Mouse (Mus musculus) embryo, embryonic 10.5 days (tissue): Measurements from ENCODE around the gene Mthfd2l.

Experiments used
- DNase-seq: peaks from one replicate; pipeline ENCODE4 v3.0.0-alpha.2; 2015; ENCODE audit warnings: low spot score

Mthfd2l gene

DNA sequence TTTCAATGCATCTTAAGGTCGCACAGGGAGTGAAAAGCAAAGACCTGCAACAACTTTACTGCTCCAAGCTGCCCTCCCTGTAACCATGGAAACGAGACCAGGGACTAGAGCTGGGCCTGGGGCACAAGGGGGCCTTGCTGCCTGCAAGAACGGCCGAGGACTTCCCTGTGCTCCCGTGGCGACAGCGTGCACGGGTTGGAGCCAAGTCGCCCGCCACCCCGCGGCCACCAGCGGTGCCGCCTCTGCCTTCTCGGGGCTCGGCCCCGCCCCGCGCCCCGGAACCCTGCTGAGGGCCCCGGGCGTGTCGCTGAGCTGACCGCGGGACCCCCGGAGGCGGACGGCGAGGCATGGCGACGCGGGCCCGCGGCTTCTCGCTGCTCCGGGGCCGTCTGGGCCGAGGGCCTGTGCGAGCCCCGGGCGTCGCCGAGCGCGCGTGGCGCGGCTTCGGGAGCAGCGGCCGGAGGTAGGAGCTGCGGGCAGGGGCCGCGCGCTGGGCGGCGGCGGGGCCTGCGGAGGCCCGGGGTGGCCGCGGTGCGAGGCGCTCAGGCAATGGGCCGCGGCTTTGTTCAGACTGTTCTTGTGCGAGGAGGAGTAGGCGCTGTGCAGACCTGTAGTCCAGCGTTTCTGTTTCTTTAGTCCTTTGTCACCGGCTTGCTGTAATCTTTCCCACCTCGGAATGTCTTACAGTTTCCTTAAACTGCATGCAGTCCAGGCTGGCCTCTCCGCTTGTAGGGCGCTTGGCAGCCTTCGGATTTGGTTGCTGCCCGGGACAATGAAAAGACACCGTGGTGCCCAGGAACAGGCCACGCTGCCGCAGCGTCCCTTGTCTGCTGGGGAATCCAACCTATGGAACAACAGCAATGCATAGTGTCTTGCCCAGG lies at the start of gene Mthfd2l:
TSS of gene Mthfd2l (plus strand) at position 147 of the 881 bp plus-strand sequence.
- peak; percentile 92 for DNase-seq

DNA sequence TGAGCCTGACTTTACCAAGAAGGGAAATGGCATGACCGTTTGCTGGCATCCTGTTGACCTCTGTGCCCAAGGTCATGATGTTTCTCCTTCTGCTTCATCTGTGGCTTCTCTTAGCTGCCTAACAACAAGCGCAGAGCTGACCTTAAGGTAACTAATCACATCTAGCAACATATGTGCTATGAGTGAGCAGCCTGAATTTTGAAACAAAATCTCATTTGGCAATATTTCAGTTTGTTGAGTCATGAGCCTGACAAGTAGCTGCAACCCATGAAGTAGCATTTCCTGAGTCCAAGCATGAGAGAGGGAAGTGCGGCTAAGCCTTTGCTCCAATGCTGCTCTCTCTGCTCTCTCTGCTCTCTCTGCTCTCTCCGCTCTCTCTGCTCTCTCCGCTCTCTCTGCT lies 49.2 kb upstream of the Mthfd2l start:
- no peak for DNase-seq

DNA sequence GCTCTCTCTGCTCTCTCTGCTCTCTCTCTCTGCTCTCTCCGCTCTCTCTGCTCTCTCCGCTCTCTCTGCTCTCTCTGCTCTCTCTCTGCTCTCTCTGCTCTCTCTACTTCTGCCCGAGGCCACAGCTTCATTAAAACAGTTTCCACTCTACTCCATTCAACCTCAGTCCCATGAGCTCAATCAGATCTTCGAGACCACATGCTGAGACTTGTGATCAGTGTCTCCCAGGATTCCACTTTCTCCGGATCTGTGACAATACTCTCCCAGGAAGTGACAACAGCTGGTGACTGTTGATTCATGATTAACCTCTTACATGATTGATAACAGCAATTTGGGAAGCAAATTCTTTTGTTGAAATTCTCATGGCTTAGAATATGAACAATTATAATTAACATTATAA lies 48.8 kb upstream of the Mthfd2l start:
- DNase-seq = no peak

DNA sequence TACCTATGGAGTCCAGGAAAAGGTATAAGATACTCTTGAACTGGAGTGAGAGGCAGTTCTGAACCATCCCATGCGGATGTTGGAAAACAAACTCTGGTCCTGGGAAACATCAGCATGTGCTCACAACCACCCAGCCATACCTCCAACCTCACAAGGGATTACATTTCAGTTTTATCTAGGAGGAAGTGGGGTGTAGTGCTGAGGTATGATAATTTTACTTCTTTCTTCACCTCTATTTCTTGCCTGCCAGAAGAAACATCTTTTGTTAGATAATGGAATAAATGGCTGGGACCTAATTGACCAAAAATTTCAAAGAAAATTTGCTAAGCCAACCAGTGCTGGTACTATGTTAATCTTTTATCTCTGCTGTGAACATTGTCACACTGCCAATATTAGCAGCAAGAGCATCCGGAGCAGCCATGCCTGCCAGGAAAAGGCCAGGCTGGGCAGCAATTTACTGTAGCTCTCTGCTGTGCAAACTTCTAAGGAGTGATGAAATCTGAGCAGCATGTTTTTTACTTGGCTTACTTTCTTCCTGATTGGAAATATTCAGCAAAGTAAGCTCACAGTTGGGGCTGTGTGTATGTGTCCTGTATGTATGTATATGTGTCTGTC lies 46.2 kb upstream of the Mthfd2l start:
- no peak for DNase-seq

DNA sequence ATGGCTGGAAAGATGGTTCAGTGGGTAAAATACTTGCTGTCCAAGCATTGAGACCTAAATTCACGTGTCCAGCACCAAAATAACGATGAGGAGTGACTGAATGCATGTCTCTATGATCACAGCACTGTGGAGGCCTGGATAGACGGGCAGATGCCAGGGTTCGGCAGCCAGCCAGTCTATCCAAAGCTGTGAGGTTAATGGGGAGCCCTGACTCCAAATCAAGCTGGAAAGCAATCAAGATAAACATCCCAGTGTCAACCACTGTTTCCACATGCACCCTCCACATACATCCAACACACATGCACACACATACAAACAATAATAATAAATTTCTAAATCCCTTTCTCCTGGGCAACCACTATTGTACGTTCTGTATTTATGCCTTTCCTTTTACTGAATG lies 42.3 kb upstream of the Mthfd2l start:
- no peak for DNase-seq

DNA sequence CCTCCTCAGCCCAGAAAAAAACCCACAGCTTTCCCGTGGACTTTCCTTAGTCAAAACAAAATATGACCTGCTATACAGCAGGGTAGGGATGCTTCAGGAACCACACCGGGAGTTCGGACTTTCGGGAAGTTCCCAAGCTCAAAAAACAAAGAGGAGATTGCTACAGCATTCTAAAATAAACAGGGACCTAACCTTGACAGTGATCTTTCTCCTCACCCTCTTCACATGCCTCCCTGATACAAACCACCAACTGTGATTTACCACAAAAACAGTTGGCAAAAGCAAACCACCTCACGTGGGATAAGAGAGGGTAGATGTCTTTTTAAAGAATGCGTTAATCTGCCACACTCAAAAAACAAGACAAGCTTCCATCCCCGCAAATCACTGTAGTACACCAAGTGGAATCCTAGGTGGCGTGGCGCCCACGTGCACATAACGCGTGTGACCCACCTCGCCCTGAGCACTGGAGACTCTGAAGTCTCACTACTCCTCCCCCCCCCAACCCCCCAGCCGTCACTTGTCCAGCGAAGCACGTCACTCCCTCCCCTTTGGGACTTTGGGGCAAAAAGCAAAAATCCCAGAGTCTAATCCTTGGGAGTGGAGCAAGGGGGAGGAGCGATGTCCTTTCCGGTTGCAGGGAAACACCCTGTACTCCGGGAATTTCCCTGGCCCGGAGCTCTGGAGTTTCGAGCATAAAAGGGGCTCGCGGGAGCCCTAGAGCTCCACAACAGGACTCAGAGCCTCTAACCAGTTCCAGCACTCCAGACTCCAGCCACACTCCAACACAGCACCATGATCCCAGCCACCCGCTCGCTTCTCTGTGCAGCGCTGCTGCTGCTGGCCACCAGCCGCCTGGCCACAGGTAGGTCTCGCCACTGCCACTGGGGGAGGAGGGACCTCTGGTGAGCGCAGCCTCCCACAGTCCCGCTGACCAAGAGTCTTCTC lies 40.1 kb upstream of the Mthfd2l start, which contains the start of gene Cxcl1:
TSS of gene Cxcl1 (plus strand) at position 723 of the 945 bp plus-strand sequence.
- DNase-seq = peak; percentile 71

DNA sequence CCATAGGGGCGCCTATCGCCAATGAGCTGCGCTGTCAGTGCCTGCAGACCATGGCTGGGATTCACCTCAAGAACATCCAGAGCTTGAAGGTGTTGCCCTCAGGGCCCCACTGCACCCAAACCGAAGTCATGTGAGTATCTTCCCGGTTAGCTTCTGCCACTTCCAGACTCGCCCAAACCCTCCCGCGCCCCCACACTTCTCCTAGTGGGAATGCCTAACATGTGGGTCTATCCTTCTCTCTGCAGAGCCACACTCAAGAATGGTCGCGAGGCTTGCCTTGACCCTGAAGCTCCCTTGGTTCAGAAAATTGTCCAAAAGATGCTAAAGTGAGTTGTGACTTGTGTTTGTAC lies 39.5 kb upstream of the Mthfd2l start:
- no peak for DNase-seq

DNA sequence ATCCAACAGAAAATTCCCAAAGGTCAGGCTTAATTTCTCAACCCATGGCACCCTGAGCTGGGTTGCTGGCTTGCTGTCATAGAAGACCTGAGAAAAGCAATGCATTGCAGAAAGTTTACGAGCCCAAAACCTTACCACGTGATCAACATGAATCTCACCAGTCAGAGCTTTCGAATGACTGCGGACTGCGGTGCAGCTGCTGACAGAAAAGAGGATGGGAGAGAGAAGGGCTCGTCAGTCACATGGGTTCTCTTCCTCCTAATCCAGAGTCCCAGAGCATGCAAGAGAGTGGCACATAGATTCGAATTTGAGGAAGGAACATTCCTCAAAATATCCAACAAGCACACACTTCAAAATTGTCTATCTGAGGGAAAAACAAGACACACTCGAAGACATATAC lies 36.7 kb upstream of the Mthfd2l start:
- DNase-seq = no peak

DNA sequence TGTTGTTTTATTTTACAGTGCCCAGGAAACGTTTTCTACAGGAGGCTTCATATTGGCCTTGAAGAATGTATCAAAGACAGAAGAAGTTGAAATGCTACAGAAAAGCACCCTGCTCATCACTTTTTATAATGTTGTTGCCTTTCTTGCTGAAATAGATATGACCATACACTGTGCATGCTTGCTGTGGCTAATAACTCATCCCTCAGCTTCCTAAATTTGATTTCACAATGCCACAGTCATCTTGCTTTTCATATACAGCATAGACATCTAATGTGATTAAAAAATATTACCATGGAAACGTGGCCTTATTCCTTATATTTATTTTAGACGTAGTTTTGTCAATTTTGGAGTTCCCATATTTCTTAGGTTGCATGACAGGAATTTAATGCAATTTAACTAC lies 33.5 kb upstream of the Mthfd2l start:
- no peak for DNase-seq

DNA sequence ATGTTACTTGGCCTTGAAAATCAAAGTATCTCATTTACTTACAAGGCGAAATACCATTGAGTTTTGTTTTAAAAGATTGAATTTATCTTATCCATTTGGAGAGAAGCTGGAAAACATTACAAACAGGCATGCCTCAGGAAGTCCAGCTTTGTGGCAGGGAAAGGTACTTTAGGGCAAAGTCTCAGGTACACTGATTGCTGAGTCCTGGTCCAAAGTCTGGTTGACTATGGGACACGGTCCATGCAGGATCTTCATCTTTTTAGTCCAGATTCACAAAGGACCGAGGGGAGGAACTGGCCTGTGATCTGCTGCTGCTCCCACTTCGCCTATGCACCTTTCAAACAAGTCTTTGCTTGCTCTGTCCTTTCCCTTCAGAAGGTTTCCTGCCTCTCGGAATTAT lies 31.6 kb upstream of the Mthfd2l start:
- DNase-seq = no peak

DNA sequence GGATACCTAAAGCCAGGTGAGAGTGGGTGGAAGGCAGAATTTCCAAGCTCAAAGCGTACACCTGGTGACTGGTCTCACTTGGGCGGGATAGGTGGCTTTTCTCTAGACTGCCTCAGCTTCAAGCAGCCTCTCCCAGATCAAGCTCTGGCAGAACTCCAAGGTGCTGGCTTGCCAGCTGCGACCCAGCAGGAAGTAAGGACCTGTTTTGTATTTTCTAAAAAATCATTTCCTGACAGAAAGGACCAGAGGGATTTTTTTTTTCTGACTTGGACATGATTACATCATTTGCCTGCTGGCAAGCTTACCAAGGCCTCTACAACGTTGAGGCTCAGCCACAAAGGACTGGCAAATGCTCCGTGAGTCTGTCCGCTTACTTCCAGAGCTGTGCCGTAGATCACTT lies 30.8 kb upstream of the Mthfd2l start:
- no peak for DNase-seq

DNA sequence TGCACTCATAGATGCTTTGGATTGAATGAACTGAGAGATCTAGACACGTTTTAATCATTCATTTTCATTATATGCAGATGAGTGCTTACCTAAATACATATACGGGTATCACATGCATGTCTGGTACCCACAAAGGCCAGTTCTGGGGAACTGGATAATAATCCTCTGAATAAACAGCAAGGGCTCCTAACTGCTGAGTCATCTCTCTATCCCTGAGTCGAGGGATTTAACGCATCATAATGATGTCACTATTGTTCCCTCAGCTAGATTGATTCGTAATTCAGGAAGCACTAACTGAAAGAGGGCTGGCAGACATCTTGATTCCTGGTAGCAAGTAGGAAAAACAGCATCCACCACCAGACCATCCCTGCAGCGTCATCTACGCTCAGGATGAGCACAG lies 30.2 kb upstream of the Mthfd2l start:
- DNase-seq = no peak

DNA sequence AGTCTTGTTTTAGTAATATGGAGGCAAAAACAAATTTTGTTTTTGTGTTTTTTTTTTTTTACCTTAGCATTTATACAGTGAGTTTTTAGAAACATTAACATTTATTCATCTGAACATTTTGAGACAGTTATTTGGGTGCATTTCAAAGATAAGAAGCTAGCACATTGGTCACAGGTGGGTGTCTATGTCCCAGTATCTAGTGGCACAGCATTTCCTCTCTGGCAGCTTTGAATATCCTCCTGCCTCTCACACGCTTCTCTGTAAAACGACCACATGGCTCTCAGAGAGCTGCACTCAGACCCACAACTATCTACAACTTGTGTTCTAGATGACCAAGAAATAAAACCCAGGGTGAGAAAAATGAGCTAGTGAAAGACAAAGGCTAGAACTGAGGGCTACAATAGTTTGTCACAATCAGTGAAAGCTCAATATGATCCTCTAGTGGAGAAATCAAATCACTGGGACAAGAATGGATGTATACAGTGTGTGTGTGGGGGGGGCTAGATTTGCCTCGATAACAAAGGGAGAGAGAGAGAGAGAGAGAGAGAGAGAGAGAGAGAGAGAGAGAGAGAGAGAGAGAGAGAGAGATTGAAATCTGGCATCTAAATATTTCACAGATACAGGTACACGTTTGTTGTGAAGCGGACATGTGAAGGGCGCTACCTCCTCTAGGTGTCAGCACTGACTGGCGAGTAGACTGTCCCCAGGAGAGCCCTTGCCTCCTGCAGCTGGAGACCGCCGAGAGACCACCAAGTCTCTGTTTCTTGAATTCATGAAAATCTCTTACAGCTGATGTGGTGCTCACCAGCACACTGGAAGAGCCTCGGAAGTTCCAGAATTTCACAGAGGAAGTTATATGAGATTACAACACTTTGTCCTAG lies 28.3 kb upstream of the Mthfd2l start:
- DNase-seq = peak; percentile 58

DNA sequence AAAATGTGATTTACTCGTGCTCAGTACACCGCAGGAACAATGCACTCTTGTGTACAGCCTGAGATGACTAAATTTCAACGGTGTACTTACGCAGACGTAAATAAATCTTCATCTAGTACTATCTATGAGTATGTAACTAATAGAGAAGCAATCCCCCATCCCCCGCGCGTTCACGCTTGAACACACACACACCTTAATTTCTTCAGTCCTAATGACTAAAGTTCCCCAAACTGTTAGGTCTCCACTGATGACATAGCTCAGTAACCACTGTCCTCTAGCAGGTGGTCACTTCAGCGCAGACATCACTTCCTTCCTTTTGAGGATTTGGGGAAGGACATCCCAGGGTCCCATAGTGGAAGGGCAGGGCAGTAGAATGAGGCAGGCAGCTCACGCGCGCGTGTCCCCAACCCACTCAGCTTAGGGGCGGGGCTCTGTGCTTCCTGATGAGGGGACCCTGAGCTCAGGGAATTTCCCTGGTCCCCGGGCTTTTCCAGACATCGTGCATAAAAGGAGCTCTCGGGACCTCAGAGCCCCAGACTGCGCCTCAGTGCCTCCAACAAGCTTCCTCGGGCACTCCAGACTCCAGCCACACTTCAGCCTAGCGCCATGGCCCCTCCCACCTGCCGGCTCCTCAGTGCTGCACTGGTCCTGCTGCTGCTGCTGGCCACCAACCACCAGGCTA lies 27.4 kb upstream of the Mthfd2l start, which contains the start of gene Cxcl2:
TSS of gene Cxcl2 (plus strand) at position 533 of the 682 bp plus-strand sequence.
- peak; percentile 16 for DNase-seq

DNA sequence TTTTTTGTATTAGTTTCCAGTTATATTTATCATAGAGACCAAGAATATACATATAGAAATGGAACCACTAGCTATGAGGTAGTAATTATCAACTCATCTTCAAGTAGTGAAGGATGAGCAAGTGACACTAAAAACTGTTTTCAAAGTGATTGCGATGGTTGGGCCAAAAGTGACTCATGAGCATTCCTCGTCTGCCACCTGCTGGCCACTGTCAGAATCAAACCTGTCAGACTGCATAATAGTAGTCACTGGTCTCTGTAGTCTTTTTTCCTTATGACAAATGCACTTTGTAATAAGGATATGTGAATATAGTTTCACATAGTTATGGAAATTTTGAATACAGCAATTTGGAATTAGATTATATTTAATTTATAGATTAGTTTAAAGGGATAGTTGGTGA lies 21.9 kb upstream of the Mthfd2l start:
- peak; percentile 88 for DNase-seq

DNA sequence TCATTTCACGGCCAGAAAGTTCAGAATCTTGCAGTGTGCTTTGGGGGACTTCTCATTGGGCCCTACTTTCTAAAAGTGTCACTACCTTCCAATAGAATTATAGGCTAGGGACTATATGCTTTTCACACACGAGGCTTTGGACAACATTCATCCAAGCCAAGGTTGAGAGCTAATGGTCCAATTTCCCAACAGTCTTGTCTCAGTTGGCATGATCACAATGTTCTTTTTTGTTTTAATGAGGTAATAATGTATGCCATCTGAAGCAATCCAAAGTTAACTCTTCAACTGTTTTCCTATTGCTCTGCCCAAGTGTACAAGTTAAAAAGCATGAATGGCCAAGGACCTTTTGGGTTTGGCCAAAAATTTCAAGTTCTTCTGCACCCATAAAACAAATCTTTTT lies 11.4 kb upstream of the Mthfd2l start:
- no peak for DNase-seq

DNA sequence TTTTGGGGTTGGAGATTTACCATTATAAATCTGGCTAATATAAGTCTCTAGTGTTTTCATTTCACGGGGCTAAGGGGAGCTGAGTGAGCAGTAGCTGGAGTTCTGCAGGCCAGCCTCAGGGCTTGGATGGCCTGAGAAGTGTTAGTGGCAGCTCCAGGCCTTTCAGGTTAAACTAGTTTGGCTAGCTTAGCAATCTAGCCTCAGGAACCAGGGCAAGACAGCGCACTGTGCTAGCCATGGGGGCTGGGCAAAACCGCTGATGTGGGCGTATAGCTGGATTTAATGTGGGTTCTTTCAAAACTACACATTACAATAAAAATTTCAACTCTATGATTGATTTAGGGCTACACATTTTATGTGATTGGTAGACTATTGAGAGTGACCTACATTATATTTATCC lies 8.0 kb upstream of the Mthfd2l start:
- DNase-seq = no peak

DNA sequence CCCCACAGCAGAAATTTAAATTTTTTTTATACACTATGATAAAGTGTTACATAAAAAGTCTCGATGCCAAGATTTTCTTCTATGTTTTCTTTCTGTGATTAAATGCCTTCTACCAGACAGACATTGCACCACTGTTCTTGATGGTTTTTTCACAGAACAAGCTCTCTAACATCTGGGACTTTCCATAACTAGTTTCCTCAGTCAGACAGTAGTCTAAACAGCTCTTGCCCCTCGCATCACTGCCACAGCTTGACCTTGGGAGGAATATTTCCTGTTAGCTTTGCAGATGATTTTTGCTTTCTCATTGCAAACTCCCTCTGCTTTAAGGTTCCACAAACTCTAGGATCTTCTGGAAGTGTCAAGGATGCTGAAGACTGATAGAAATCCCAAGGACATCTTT lies 371 bp upstream of the Mthfd2l start:
- no peak for DNase-seq

DNA sequence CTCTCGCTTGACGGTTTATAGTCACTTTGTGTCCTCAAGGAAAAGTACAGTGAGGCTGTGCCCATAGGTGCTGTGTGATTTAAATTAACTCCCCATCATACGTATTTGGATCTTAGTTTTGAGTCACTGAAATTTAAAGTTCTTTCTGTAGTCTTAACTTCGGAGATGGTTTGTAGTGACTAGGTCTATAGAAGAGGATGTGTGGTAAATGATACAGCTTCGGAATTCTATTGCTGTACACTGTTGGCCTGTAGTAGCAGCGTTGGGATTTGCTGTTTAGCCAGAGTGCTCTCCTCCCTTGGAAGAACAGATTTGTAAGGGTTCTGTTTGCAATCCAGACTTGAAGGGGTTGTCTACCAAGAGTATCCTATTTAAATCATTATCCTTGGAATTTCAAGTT lies 994 bp downstream of the Mthfd2l start:
- no peak for DNase-seq

DNA sequence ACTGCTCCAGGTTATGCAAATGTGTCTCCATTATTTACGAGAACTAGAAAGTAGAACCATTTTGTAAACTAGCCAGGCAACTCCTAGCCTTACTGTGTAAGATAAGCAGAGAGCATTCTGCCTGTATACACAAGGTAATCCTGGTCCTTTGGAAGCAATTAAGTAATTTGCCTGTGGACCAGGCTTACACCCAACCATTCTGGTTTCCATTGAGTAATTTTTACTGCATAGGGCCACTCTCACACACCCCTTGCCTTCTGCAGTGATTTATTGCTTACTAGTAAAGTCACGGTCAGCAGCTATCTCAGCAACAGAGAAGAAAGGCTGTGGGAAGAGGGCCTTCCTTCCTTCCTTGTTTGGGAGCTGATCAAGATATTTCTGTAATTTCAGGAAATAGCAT lies 5.8 kb downstream of the Mthfd2l start:
- DNase-seq = peak; percentile 14

DNA sequence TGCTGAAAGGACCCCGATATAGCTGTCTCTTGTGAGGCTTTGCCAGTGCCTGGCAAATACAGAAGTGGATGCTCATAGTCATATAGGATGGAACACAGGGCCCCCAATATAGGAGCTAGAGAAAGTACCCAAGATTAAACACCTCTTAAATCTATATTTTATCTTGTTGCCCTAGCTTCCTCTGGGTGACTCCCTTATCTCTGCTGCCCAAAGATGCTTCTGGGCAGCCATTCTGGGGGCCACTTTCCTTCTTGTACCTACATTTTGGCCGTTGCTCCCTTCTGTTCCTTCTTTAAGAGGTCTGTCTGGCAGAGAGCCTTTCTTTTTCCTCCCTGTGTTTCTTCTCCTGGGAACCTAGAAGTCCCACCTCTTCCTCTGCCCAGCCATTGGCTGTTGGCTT lies 14.5 kb downstream of the Mthfd2l start:
- DNase-seq = no peak
